Mouse (Mus musculus) lung, adult 10 weeks (tissue): ENCODE measurements around the gene Olfr1184. TPM values are rescaled to one million over a fixed set of nuclear protein-coding genes. Genes with fewer than 3 reads are reported as not detected.

Source experiments
- polyA plus RNA-seq: library from polyadenylated mRNA; stranded (reverse); fragments of 350-450 nt; fragmentation: Illumina TruSeq; extraction: RNeasy Lipid Tissue Mini Kit (QIAGEN cat#74804); gene quantifications from one replicate; pipeline ENCODE4 v1.2.3, GENCODE M21; 2014; ENCODE audit warnings: low read depth, low replicate concordance; ENCODE audit not compliant: insufficient read depth

Olfr1184 gene
- polyA plus RNA-seq, result not detected

GRCm38 (mm10) chr2:88483298-88483697, at the start of gene Olfr1184:
Gene Olfr1184 (plus strand): TSS chr2:88483598.

GRCm38 (mm10) chr2:88449031-88449430, 34.4 kb upstream of the Olfr1184 start, which contains the start of gene Gm13757:
Gene Gm13757 (minus strand): TSS chr2:88449131.

GRCm38 (mm10) chr2:88454567-88454966, 28.8 kb upstream of the Olfr1184 start, which contains the start of gene Olfr1183:
Gene Olfr1183 (plus strand): TSS chr2:88454867.

GRCm38 (mm10) chr2:88493020-88493419, 9.6 kb downstream of the Olfr1184 start, which contains the start of gene Olfr1185-ps1:
Gene Olfr1185-ps1 (plus strand): TSS chr2:88493320.

GRCm38 (mm10) chr2:88518251-88518650, 34.9 kb downstream of the Olfr1184 start, which contains the start of gene Olfr1186:
Gene Olfr1186 (plus strand): TSS chr2:88518551.

Other genes starting within 250 kb of the Olfr1184 start
- gene Olfr1173, start 203.7 kb upstream of the Olfr1184 start, polyA plus RNA-seq, result not detected
- not detected for gene Olfr1174-ps, start 168.5 kb upstream of the Olfr1184 start, polyA plus RNA-seq
- gene Olfr1175-ps, start 156.4 kb upstream of the Olfr1184 start, polyA plus RNA-seq, result not detected
- not detected for gene Olfr1176, start 146.9 kb upstream of the Olfr1184 start, polyA plus RNA-seq
- gene Olfr1177-ps, start 137.1 kb upstream of the Olfr1184 start, polyA plus RNA-seq, result not detected
- not detected for gene Olfr1178, start 96.5 kb upstream of the Olfr1184 start, polyA plus RNA-seq
- gene Olfr1179, start 77.1 kb upstream of the Olfr1184 start, polyA plus RNA-seq, result not detected
- gene Olfr1180, start 64.4 kb upstream of the Olfr1184 start, polyA plus RNA-seq, result not detected
- gene Olfr1181, start 57.4 kb upstream of the Olfr1184 start, polyA plus RNA-seq, result not detected
- not detected for gene Gm13757, start 34.5 kb upstream of the Olfr1184 start, polyA plus RNA-seq
- gene Olfr1183, start 28.7 kb upstream of the Olfr1184 start, polyA plus RNA-seq, result not detected
- gene Olfr1185-ps1, start 9.7 kb downstream of the Olfr1184 start, polyA plus RNA-seq, result not detected
- not detected for gene Olfr1186, start 35.0 kb downstream of the Olfr1184 start, polyA plus RNA-seq
- not detected for gene Olfr1188, start 73.3 kb downstream of the Olfr1184 start, polyA plus RNA-seq
- not detected for gene Olfr1189, start 102.9 kb downstream of the Olfr1184 start, polyA plus RNA-seq
- not detected for gene Olfr1191-ps1, start 156.9 kb downstream of the Olfr1184 start, polyA plus RNA-seq
- gene Olfr1192-ps1, start 164.9 kb downstream of the Olfr1184 start, polyA plus RNA-seq, result not detected
- not detected for gene Olfr1193, start 192.0 kb downstream of the Olfr1184 start, polyA plus RNA-seq
- not detected for gene Olfr1195, start 205.6 kb downstream of the Olfr1184 start, polyA plus RNA-seq
- gene Olfr1196, start 221.0 kb downstream of the Olfr1184 start, polyA plus RNA-seq, result not detected
- not detected for gene Olfr1197, start 248.8 kb downstream of the Olfr1184 start, polyA plus RNA-seq